Mouse (Mus musculus): ENCODE measurements around the gene Cstb.

DNA sequence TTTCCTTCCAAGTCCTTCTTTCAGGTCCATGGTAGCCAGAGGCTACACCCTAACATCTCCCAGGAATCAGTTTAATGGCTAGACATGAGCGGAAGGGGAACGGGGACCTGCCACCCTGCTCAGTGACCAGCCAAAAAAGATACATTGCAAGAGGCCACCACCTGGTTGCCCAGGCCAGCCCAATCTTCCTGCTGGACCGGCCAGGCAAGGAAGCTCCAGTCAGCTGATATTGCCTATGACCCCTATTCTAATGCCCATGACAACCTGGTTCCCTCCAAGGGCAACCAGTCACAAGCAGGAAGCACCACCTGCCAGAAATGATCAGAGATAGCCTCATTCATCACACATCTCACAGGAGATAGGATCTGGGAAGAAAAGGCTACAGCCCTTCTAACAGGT, 38.3 kb downstream of the Cstb start:
- TF ChIP-seq CTCF (IDR thresholded peaks at IDR 0.05) (no peak), EP300 (IDR thresholded peaks at IDR 0.05) (no peak)

Measured in lung, postnatal 0 days (tissue).